Mouse (Mus musculus) CH12.LX (cell line): ENCODE measurements at regions not wholly inside any gene's neighbourhood (a gene's known extent, or its start where the extent isn't known, plus 50 kb on each side); places are given as distances from the start of the nearest gene placed in this dataset.

Experiments
- CTCF ChIP-seq, 2 experiments: IDR thresholded peaks in 1 of 2; conservative IDR thresholded peaks in 1 of 2; 2 replicates each; pipeline ENCODE4 v1.5.1; 2011 to 2012; ENCODE audit warnings: low read depth in 2 of 2, low read length in 2 of 2, improper control_type of control experiment in 1 of 2, inconsistent platforms in 1 of 2, mild to moderate bottlenecking in 1 of 2, moderate library complexity in 1 of 2
- E2F4 ChIP-seq: IDR thresholded peaks from 2 replicates; pipeline ENCODE4 v1.6.1; 2011; ENCODE audit warnings: low read depth, low read length, improper control_type of control experiment; ENCODE audit not compliant: insufficient replicate concordance
- EP300 ChIP-seq: IDR thresholded peaks from 2 replicates; pipeline ENCODE4 v1.6.1; 2011; ENCODE audit warnings: low read length, improper control_type of control experiment
- KAT2A ChIP-seq: IDR thresholded peaks from 2 replicates; pipeline ENCODE4 v1.6.1; 2012; ENCODE audit warnings: low read length, improper control_type of control experiment, inconsistent platforms; ENCODE audit not compliant: insufficient replicate concordance
- MAZ ChIP-seq: IDR thresholded peaks from 2 replicates; pipeline ENCODE4 v1.6.1; 2012; ENCODE audit warnings: low read depth, mild to moderate bottlenecking, inconsistent platforms, low read length, improper control_type of control experiment, moderate library complexity
- NRF1 ChIP-seq: IDR thresholded peaks from 2 replicates; pipeline ENCODE4 v1.6.1; 2014; ENCODE audit warnings: low read depth, mild to moderate bottlenecking, inconsistent platforms, low read length, improper control_type of control experiment, moderate library complexity
- POLR2A ChIP-seq: IDR thresholded peaks from 2 replicates; pipeline ENCODE4 v1.6.1; 2011; ENCODE audit warnings: low read depth, mild to moderate bottlenecking, improper control_type of control experiment, low read length
- POLR2AphosphoS2 ChIP-seq: IDR thresholded peaks from 2 replicates; pipeline ENCODE4 v1.6.1; 2011; ENCODE audit warnings: low read depth, low read length, improper control_type of control experiment
- SIN3A ChIP-seq: IDR thresholded peaks from 2 replicates; pipeline ENCODE4 v1.6.1; 2012; ENCODE audit warnings: low read length, improper control_type of control experiment, inconsistent platforms
- TBP ChIP-seq: conservative IDR thresholded peaks from 2 replicates; pipeline ENCODE4 v1.6.1; 2011; ENCODE audit warnings: low read depth, low read length, improper control_type of control experiment
- USF1 ChIP-seq: IDR thresholded peaks from 2 replicates; pipeline ENCODE4 v1.6.1; 2014; ENCODE audit warnings: low read depth, mild to moderate bottlenecking, inconsistent platforms, low read length, improper control_type of control experiment
- ZC3H11A ChIP-seq: IDR thresholded peaks from 2 replicates; pipeline ENCODE4 v1.6.1; 2012; ENCODE audit warnings: low read depth, mild to moderate bottlenecking, inconsistent platforms, low read length, improper control_type of control experiment
- ZMIZ1 ChIP-seq: IDR thresholded peaks from 2 replicates; pipeline ENCODE4 v1.6.1; 2012; ENCODE audit warnings: low read depth, mild to moderate bottlenecking, inconsistent platforms, low read length, improper control_type of control experiment

DNA sequence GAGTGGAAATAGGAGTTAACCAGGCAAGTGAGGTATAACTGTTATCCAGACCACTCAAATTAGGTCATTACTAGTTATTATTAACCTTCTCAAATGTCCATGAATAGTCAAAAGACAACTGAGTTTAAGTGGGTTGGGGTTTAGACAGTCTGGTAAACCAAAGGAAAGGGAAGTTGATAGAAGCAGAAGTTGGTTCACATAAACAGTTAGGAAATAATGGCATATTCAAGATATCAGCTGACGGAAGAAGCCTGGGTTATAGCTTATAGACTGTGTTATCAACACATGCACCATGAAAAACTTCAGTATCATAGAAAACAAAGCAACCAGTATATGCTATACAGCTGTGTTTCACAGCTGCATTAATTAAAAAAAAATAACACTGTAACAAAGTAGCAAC is 1291.5 kb downstream of the Diaph3 start:
- TF ChIP-seq KAT2A = no peak
- no peak for TF ChIP-seq MAZ
- TF ChIP-seq E2F4 = no peak
- no peak for TF ChIP-seq POLR2A
- TF ChIP-seq POLR2AphosphoS2 = no peak
- TF ChIP-seq ZMIZ1 = no peak
- TF ChIP-seq USF1 = no peak
- no peak for TF ChIP-seq NRF1
- TF ChIP-seq ZC3H11A = no peak
- TF ChIP-seq CTCF (conservative IDR thresholded peaks at IDR 0.05 in 1 of 2, IDR thresholded peaks at IDR 0.05 in 1 of 2; ENCODE audit: low read depth in 2 of 2, low read length in 2 of 2) = no peak
- TF ChIP-seq EP300 = no peak
- TF ChIP-seq SIN3A = no peak
- TF ChIP-seq TBP = no peak
